Comparison of ENCODE assay signal across 21 mouse cellular contexts in genomic region chr5:122471658-122472057, GRCm38 (mm10). TPM values are rescaled to one million over a fixed set of nuclear protein-coding genes. Genes with fewer than 3 reads are reported as not detected.
A peak's percentile ranks its signal among the peaks of the same experiment; 100 is the strongest.
DNase-seq lines count a peak whose midpoint lies in the region; ATAC-seq and TF ChIP-seq lines count a peak whose summit lies in the region.
"Had no signal": no experiment of that assay in that cellular context is flagged by ENCODE, and none has a peak within 500 bp of the region (broad histone marks: within the 10 kb centered on the region; RNA-seq: fewer than 3 reads in every experiment).

No protein-coding gene starts in this region.

- 0 out of 2 replicates have a peak, but pooled peaks have one; percentile 30 for TF ChIP-seq EP300 in heart, adult 2 months (IDR thresholded peaks at IDR 0.05; ENCODE audit: insufficient read depth, low read depth, low read length)

- H3K4me1 ChIP-seq in heart, adult 2 months (ENCODE audit: control insufficient read depth, insufficient read depth, low read length) = peaks cover 3% of the 10 kb centered on the region; the same call in 1 of the 2 replicates
- H3K4me1 ChIP-seq in heart, embryonic 15.5 days (replicated peaks) = peaks cover 44% of the 10 kb centered on the region
- no peaks in the 10 kb centered on the region for H3K4me1 ChIP-seq in lung, embryonic 14.5 days (ENCODE audit: insufficient read depth)
- H3K4me1 ChIP-seq in liver, embryonic 11.5 days (replicated peaks; ENCODE audit: control insufficient read depth, insufficient read depth, low read length) = no peaks in the 10 kb centered on the region
- H3K4me1 ChIP-seq: embryonic facial prominence, embryonic 13.5 days; forebrain, embryonic 12.5 days; hindbrain, embryonic 12.5 days had no signal

- DNase-seq in heart, adult 2 months = no peak
- no peak for DNase-seq in heart, postnatal 10 days
- no peak for DNase-seq in heart, postnatal 25 days (ENCODE audit: low spot score)
- DNase-seq in lung, embryonic 14.5 days = peak; percentile 25
- no peak for DNase-seq in lung, postnatal 10 days
- no peak for DNase-seq in liver, embryonic 11.5 days (ENCODE audit: low spot score)
- DNase-seq: adrenal gland, postnatal 25 days; cerebellum, adult 18-20 months; cerebellum, adult 9-11 months; cerebellum, postnatal 36 days; gastrocnemius, adult 2 months; gastrocnemius, postnatal 25 days; heart, postnatal 36 days had no signal

- peaks cover 76% of the 10 kb centered on the region for H3K36me3 ChIP-seq in heart, adult 2 months (ENCODE audit: control insufficient read depth, insufficient read depth, low read length)
- H3K36me3 ChIP-seq in heart, embryonic 15.5 days = peaks cover 91% of the 10 kb centered on the region
- peaks cover 99% of the 10 kb centered on the region for H3K36me3 ChIP-seq in lung, embryonic 14.5 days (ENCODE audit: insufficient read depth)
- peaks cover 61% of the 10 kb centered on the region for H3K36me3 ChIP-seq in liver, embryonic 11.5 days (ENCODE audit: control insufficient read depth, insufficient read depth, low read length)

- 38% methylated on average over 5 of the region's 5 CpGs for WGBS in heart, adult 2 months
- 45% methylated on average over 5 of the region's 5 CpGs for WGBS in heart, embryonic 15.5 days
- WGBS in lung, embryonic 14.5 days = 69% methylated on average over 5 of the region's 5 CpGs
- WGBS in liver, embryonic 11.5 days = 76% methylated on average over 5 of the region's 5 CpGs

- H3K4me3 ChIP-seq in heart, adult 2 months = no peak overlapping the region; the same call in 1 of the 2 replicates
- H3K4me3 ChIP-seq in heart, embryonic 15.5 days = no peak overlapping the region
- H3K4me3 ChIP-seq in lung, embryonic 14.5 days (ENCODE audit: low read depth, low read length) = no peak overlapping the region
- H3K4me3 ChIP-seq in liver, embryonic 11.5 days (ENCODE audit: low read depth, low read length) = no peak overlapping the region
- H3K4me3 ChIP-seq: embryonic facial prominence, embryonic 13.5 days; forebrain, embryonic 12.5 days; gastrocnemius, adult 2 months; hindbrain, embryonic 12.5 days had no signal

- no peak overlapping the region for H3K4me2 ChIP-seq in heart, embryonic 15.5 days
- no peak overlapping the region for H3K4me2 ChIP-seq in lung, embryonic 14.5 days
- H3K4me2 ChIP-seq in liver, embryonic 11.5 days = no peak overlapping the region
- H3K4me2 ChIP-seq: embryonic facial prominence, embryonic 13.5 days; forebrain, embryonic 12.5 days; hindbrain, embryonic 12.5 days had no signal

- TF ChIP-seq CTCF in heart, adult 2 months (IDR thresholded peaks at IDR 0.05) = no peak
- no peak for TF ChIP-seq CTCF in lung, embryonic 14.5 days (IDR thresholded peaks at IDR 0.05; ENCODE audit: low read depth)

- no peaks in the 10 kb centered on the region for H3K27me3 ChIP-seq in heart, adult 2 months (ENCODE audit: control insufficient read depth, insufficient read depth, low read length)
- no peaks in the 10 kb centered on the region for H3K27me3 ChIP-seq in heart, embryonic 15.5 days
- no peaks in the 10 kb centered on the region for H3K27me3 ChIP-seq in lung, embryonic 14.5 days (ENCODE audit: insufficient read depth, low read length)
- H3K27me3 ChIP-seq in liver, embryonic 11.5 days (replicated peaks; ENCODE audit: control insufficient read depth, insufficient read depth, low read length) = no peaks in the 10 kb centered on the region
- H3K27me3 ChIP-seq: embryonic facial prominence, embryonic 13.5 days; forebrain, embryonic 12.5 days; hindbrain, embryonic 12.5 days had no signal

- intact Hi-C loops in heart, adult 2 months (cut with DNase I) = no loop called here
- intact Hi-C loops in heart, postnatal 10 days (cut with DNase I) = no loop called here
- intact Hi-C loops in heart, postnatal 25 days (cut with DNase I) = no loop called here

- peak overlapping the region; percentile 8 for H3K27ac ChIP-seq in heart, adult 2 months
- H3K27ac ChIP-seq in heart, embryonic 15.5 days = peak overlapping the region; percentile 61
- H3K27ac ChIP-seq in lung, embryonic 14.5 days (ENCODE audit: low read depth) = no peak overlapping the region
- no peak overlapping the region for H3K27ac ChIP-seq in liver, embryonic 11.5 days (ENCODE audit: low read depth, low read length)
- H3K27ac ChIP-seq: embryonic facial prominence, embryonic 13.5 days; forebrain, embryonic 12.5 days; gastrocnemius, adult 2 months; hindbrain, embryonic 12.5 days had no signal

- no peaks in the 10 kb centered on the region for H3K79me2 ChIP-seq in heart, adult 2 months (replicated peaks; ENCODE audit: control insufficient read depth, insufficient read depth, low read length)

- H3K9me3 ChIP-seq in heart, embryonic 15.5 days (replicated peaks) = no peaks in the 10 kb centered on the region
- no peaks in the 10 kb centered on the region for H3K9me3 ChIP-seq in lung, embryonic 14.5 days (ENCODE audit: low read depth, low read length)
- no peaks in the 10 kb centered on the region for H3K9me3 ChIP-seq in liver, embryonic 11.5 days (ENCODE audit: control insufficient read depth, low read length)
- H3K9me3 ChIP-seq: embryonic facial prominence, embryonic 13.5 days; forebrain, embryonic 12.5 days; hindbrain, embryonic 12.5 days had no signal

- H3K9ac ChIP-seq in heart, adult 2 months (ENCODE audit: low read depth, low read length) = no peak overlapping the region
- H3K9ac ChIP-seq in heart, embryonic 15.5 days = no peak overlapping the region
- H3K9ac ChIP-seq in lung, embryonic 14.5 days = no peak overlapping the region
- no peak overlapping the region for H3K9ac ChIP-seq in liver, embryonic 11.5 days (ENCODE audit: low read depth, low read length)
- H3K9ac ChIP-seq: embryonic facial prominence, embryonic 13.5 days; forebrain, embryonic 12.5 days; hindbrain, embryonic 12.5 days had no signal

- no peak; the same call in 1 of the 2 replicates for ATAC-seq in heart, embryonic 15.5 days (replicated peaks; ENCODE audit: insufficient number of reproducible peaks, insufficient read depth, low FRiP score, low read depth)
- no peak for ATAC-seq in lung, embryonic 14.5 days (ENCODE audit: insufficient read depth)
- ATAC-seq in liver, embryonic 11.5 days (replicated peaks; ENCODE audit: low FRiP score) = no peak
- ATAC-seq: forebrain, embryonic 16.5 days; hindbrain, embryonic 16.5 days; inflammation-experienced regulatory T-cells, adult 6 months; intestine, postnatal 0 days had no signal

- no peak for TF ChIP-seq POLR2A in heart, adult 2 months (IDR thresholded peaks at IDR 0.05; ENCODE audit: insufficient read depth, low read depth, low read length)

RNA-seq across cellular contexts. Expression of gene Atp2a2, which starts 30.4 kb away (rescaled TPM):
- over 10,000 TPM; 11,796 to 13,259 TPM for total RNA-seq in heart, adult 2 months (2021)
- polyA plus RNA-seq in heart, adult 2 months (2012; rRNA removed) = 3,546 and 6,285 TPM in 2 replicates
- total RNA-seq in heart, postnatal 10 days (2021) = 1,000 to 10,000 TPM; 7,820 to 7,948 TPM
- polyA plus RNA-seq in heart, embryonic 15.5 days (2015; fragmentation: Nextera tagmentation; extraction: Ambion mirVana) = 288 and 291 TPM in 2 replicates
- total RNA-seq in heart, postnatal 25 days (2021) = over 10,000 TPM; 10,772 to 12,207 TPM
- polyA plus RNA-seq in lung, embryonic 14.5 days (2014; fragmentation: Nextera tagmentation; extraction: Ambion mirVana) = 43.8 and 45.5 TPM in 2 replicates
- polyA plus RNA-seq in liver, embryonic 11.5 days (2014; fragmentation: Nextera tagmentation; extraction: Ambion mirVana) = 45.2 and 46.8 TPM in 2 replicates

RNA-seq across cellular contexts. Expression of gene Anapc7, which starts 50.2 kb away (rescaled TPM):
- total RNA-seq in heart, adult 2 months (2021) = 10 to 100 TPM; 25.9 to 27.1 TPM
- polyA plus RNA-seq in heart, adult 2 months (2012; rRNA removed) = 23.2 and 25.4 TPM in 2 replicates
- total RNA-seq in heart, postnatal 10 days (2021) = 10 to 100 TPM; 44.4 to 44.5 TPM
- 30.2 and 38.5 TPM in 2 replicates for polyA plus RNA-seq in heart, embryonic 15.5 days (2015; fragmentation: Nextera tagmentation; extraction: Ambion mirVana)
- total RNA-seq in heart, postnatal 25 days (2021) = 10 to 100 TPM; 27.3 to 28.1 TPM
- polyA plus RNA-seq in lung, embryonic 14.5 days (2014; fragmentation: Nextera tagmentation; extraction: Ambion mirVana) = 26.8 and 31.9 TPM in 2 replicates
- polyA plus RNA-seq in liver, embryonic 11.5 days (2014; fragmentation: Nextera tagmentation; extraction: Ambion mirVana) = 27.0 and 27.4 TPM in 2 replicates

Comparison
In these comparisons a context has a peak if more than half of its experiments do, and no peak if none do; other contexts are left out.
1. RNA of gene Atp2a2, which starts 30.4 kb away (polyA plus RNA-seq): 3,546 to 6,285 TPM in heart, adult 2 months; 288 to 291 TPM in heart, embryonic 15.5 days, 45.2 to 46.8 TPM in liver, embryonic 11.5 days and 43.8 to 45.5 TPM in lung, embryonic 14.5 days; every median in the first group is over 10 times any median in the second.
2. H3K27ac ChIP-seq: peak in heart, adult 2 months (single experiment) and heart, embryonic 15.5 days (single experiment); none in lung, embryonic 14.5 days (single experiment) and liver, embryonic 11.5 days (single experiment).